Mouse (Mus musculus) kidney, adult 2 months (tissue): Measurements from ENCODE around the gene Atg4d. TPM values are rescaled to one million over a fixed set of nuclear protein-coding genes. Genes with fewer than 3 reads are reported as not detected.

ENCODE experiments used
- DNase-seq: peaks from one replicate; pipeline ENCODE4 v3.0.0; 2021
- H3K27ac ChIP-seq: fragments of 200-500 bp; 2 replicates; pipeline ENCODE4 v1.5.1; 2012; ENCODE audit warnings: low read depth, low read length, control low read depth, inconsistent platforms; ENCODE audit not compliant: insufficient read depth
- H3K27me3 ChIP-seq: fragments of 200-500 bp; replicated peaks from 2 replicates; pipeline ENCODE4 v1.6.1; 2012; ENCODE audit warnings: mild to moderate bottlenecking, moderate library complexity, low read length, inconsistent platforms; ENCODE audit not compliant: control insufficient read depth, insufficient read depth
- H3K36me3 ChIP-seq: fragments of 200-500 bp; 2 replicates; pipeline ENCODE4 v1.6.1; 2012; ENCODE audit warnings: mild to moderate bottlenecking, moderate library complexity, low read length, inconsistent platforms; ENCODE audit not compliant: control insufficient read depth, insufficient read depth
- H3K4me1 ChIP-seq: fragments of 200-500 bp; 2 replicates; pipeline ENCODE4 v1.6.1; 2011; ENCODE audit warnings: low read length; ENCODE audit not compliant: control insufficient read depth, insufficient read depth
- H3K4me3 ChIP-seq: fragments of 200-500 bp; 2 replicates; pipeline ENCODE4 v1.5.1; 2011; ENCODE audit warnings: mild to moderate bottlenecking, low read depth, low read length, control low read depth; ENCODE audit not compliant: insufficient read depth
- CTCF ChIP-seq: fragments of 200-500 bp; conservative IDR thresholded peaks from 2 replicates; pipeline ENCODE4 v1.5.1; 2011; ENCODE audit warnings: low read depth, mild to moderate bottlenecking, control low read depth, low read length, moderate library complexity, mixed read lengths; ENCODE audit not compliant: insufficient read depth, insufficient read length
- POLR2A ChIP-seq: fragments of 200-500 bp; IDR thresholded peaks from one replicate; pipeline ENCODE4 v1.6.1; 2011; ENCODE audit warnings: low read depth, low read length, control low read depth
- WGBS: fragments of 180-500 bp; shearing (Covaris S2); methylation state at CpG from one replicate; pipeline ENCODE4 v1.1.7; 2018; 5-methylcytosine and 5-hydroxymethylcytosine counted together
- polyA plus RNA-seq: library from polyadenylated mRNA; depleted of rRNA; stranded (reverse); fragments of >200 nt; gene quantifications from 2 replicates; pipeline ENCODE4 v1.2.3, GENCODE M21; 2012

Atg4d gene
- polyA plus RNA-seq, 1 experiment = 67.0 TPM

GRCm38 (mm10) chr9:21223906-21224305, 41.2 kb upstream of the Atg4d start:
- DNase-seq = no peak
- H3K27ac ChIP-seq = no peak overlapping the region
- peaks cover 5% of the 10 kb centered on the region; the same call in 1 of the 2 replicates for H3K4me1 ChIP-seq
- H3K27me3 ChIP-seq = no peaks in the 10 kb centered on the region
- TF ChIP-seq CTCF (no peak), POLR2A (no peak)
- no peaks in the 10 kb centered on the region for H3K36me3 ChIP-seq
- no peak overlapping the region for H3K4me3 ChIP-seq
- 96% methylated on average over 6 of the region's 6 CpGs for WGBS

DNA sequence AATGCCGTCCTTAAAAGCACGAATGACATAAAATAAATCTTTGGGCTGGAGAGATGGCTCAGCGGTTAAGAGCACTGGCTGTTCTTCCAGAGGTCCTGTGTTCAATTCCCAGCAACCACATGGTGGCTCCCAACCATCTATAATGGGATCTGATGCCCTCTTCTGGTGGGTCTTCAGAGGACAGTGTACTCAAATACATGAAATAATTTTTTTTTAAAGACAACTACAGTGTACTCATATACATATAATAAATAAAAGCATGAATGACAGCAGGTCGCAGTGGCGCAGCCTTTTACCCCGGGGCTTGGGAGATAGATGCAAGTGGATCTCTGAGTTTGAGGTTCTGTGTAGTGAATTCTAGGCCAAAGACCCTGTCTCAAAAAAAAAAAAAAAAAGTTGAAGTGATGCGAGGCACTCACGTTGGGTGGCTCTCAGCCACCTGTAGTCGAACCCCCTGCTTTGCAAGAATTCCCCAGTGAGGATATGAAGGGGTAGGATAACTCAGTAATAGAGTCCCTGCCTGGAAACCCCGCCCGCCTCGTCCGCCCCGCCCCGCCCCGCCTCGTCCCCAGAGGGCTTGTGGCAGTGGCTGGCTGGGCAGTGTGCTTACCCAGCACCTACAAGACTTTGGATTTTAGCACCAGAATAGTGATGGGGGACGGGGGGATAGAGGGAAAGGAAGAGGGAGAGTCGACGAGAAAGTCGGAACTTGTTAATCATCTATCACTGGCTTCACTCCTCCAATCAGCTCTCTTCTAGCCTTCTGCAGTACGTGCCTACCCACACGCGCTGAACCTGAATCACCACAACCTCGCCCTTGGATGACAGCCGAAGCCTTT, 40.3 kb upstream of the Atg4d start:
- peak; percentile 68 for DNase-seq
- Histone ChIP-seq H3K36me3 (no peaks in the 10 kb centered on the region), H3K4me3 (peak overlapping the region; percentile 30; the same call in 1 of the 2 replicates), H3K4me1 (peaks cover 5% of the 10 kb centered on the region; the same call in 1 of the 2 replicates), H3K27me3 (no peaks in the 10 kb centered on the region), H3K27ac (no peak overlapping the region)
- TF ChIP-seq CTCF (no peak), POLR2A (no peak)
- WGBS = 21% methylated on average over 26 of the region's 26 CpGs

DNA sequence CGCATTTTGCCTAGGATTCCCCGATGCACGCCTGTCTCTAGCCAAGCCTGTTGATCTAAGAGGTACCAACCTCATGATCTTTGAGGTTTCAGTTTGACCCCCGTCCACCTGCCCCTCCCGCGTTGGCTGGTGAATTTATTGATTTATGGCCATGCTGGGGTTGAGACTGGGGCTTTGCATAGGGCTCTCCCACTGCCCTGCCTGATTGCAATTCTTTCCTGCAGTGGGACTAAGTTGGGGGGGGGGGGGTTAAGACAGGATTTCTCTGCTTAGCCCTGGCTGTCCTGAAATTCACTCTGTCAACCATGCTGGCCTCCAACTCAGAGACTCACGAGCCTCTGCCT, 39.7 kb upstream of the Atg4d start:
- TF ChIP-seq CTCF (no peak), POLR2A (no peak)
- DNase-seq = no peak

DNA sequence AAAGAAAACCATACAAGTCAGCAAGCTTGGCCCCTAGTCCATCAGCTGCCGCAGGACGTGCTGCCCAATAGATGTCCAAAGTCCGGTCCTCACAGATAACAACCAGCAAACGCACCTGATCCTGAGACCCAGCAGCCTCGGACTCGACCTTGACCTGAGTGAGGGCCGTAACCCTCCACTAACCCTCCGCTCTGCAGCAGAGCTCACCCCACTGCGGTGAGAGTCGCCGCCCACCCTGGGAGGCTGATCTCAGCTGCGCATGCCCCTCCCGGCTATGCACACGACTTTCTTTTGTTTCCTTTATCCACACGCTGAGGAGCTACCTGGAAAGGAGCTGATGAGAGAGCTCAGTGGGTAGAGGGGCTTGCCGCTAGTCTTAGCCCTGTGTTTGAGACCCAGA, 37.8 kb upstream of the Atg4d start:
- Histone ChIP-seq H3K4me3 (no peak overlapping the region), H3K4me1 (no peaks in the 10 kb centered on the region; the same call in 1 of the 2 replicates), H3K27me3 (no peaks in the 10 kb centered on the region), H3K36me3 (no peaks in the 10 kb centered on the region), H3K27ac (no peak overlapping the region)
- WGBS = 22% methylated on average over 16 of the region's 16 CpGs
- DNase-seq = peak; percentile 29
- TF ChIP-seq CTCF (no peak), POLR2A (no peak)

More for the DNA sequence above, 39.7 kb upstream of the Atg4d start:
- 10% methylated on average over 7 of the region's 7 CpGs for WGBS
- Histone ChIP-seq H3K36me3 (no peaks in the 10 kb centered on the region), H3K27me3 (no peaks in the 10 kb centered on the region), H3K27ac (no peak overlapping the region), H3K4me1 (peaks cover 5% of the 10 kb centered on the region; the same call in 1 of the 2 replicates), H3K4me3 (peak overlapping the region; percentile 30; the same call in 1 of the 2 replicates)

DNA sequence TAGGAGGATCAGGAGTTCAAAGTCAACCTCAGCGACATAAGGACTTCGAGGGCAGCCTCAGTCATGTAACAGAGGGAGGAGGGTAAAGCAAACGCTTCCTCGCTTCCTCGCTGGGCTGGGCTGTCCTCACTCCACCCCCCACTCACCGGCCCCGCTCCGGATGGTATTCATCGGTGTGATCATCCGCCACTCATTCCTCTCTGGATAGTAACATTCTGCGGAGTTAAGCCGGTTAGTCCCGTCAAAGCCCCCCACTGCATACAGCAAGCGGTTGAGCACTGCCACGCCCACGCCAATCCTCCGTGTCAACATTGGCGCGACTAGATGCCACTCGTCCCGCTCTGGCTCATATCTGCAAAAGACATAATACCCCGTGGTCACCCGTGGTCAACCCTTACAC, 33.5 kb upstream of the Atg4d start:
- WGBS = 76% methylated on average over 23 of the region's 23 CpGs
- TF ChIP-seq CTCF = no peak
- no peak for TF ChIP-seq POLR2A
- no peaks in the 10 kb centered on the region for H3K27me3 ChIP-seq
- no peaks in the 10 kb centered on the region; the same call in 1 of the 2 replicates for H3K36me3 ChIP-seq
- H3K4me1 ChIP-seq = no peaks in the 10 kb centered on the region; the same call in 1 of the 2 replicates
- no peak for DNase-seq
- H3K27ac ChIP-seq = no peak overlapping the region
- H3K4me3 ChIP-seq = no peak overlapping the region

- no peak for DNase-seq
- H3K27me3 ChIP-seq = no peaks in the 10 kb centered on the region
- no peak overlapping the region for H3K4me3 ChIP-seq
- TF ChIP-seq POLR2A (no peak), CTCF (no peak)
- 91% methylated on average over 5 of the region's 5 CpGs for WGBS
- no peaks in the 10 kb centered on the region; the same call in 1 of the 2 replicates for H3K36me3 ChIP-seq
- no peak overlapping the region for H3K27ac ChIP-seq
- peaks cover 11% of the 10 kb centered on the region for H3K4me1 ChIP-seq
Observed at GRCm38 (mm10) chr9:21232867-21233266, 32.2 kb upstream of the Atg4d start.

DNA sequence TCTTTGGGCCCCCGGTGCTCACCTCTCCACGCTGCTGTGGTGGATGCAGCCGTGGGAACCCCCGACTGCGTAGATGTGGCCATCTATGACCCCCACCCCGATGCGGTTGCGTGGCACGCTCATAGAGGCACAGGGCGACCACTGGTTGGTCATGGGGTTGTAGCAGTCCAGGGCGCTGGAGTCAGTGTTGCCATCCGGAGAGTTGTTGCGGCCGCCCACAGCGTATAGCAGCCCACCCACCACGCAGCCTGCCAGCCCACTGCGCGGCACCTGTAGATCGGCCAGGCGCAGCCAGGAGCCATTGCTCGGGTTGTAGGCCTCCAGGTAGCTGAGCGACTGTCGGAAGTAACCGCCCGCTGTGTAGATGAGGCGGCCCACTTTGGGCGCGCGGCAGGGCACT, 31.7 kb upstream of the Atg4d start:
- WGBS = 95% methylated on average over 29 of the region's 29 CpGs
- TF ChIP-seq POLR2A = no peak
- no peak for TF ChIP-seq CTCF
- Histone ChIP-seq H3K4me3 (no peak overlapping the region), H3K36me3 (no peaks in the 10 kb centered on the region; the same call in 1 of the 2 replicates), H3K4me1 (peaks cover 14% of the 10 kb centered on the region), H3K27ac (no peak overlapping the region), H3K27me3 (no peaks in the 10 kb centered on the region)
- DNase-seq = no peak
